Mouse (Mus musculus) T-cell, adult 2 months (primary cell): ENCODE measurements around the gene Dda1.

ENCODE experiments used
- DNase-seq: peaks from one replicate; pipeline ENCODE4 v3.0.0; 2022; ENCODE audit warnings: low spot score

The Dda1 gene

GRCm38 (mm10) chr8:71468001-71468400 lies 998 bp upstream of the Dda1 start:
- no peak for DNase-seq

DNA sequence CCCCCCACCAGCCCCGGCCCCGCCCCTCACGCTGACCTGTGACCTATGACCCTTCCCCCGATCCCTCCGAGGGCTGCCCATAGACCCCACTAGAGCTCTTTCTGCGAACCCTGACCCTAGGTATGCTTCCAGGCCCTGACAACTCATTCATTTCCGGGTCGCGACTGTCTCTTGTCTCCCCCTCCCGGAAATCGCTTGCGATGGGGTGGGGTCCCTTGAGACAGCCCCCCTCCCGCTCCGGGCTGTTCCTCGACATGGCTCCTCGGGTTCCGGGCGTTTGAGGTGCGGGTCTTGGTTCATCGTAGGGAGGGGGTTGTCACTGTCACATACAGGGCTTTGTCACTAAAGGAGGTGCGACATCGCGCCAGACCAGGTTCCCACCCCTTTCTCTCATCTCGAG lies 412 bp downstream of the Dda1 start:
- peak; percentile 48 for DNase-seq

GRCm38 (mm10) chr8:71470146-71470912 lies 1.3 kb downstream of the Dda1 start:
- DNase-seq: no peak

- no peak for DNase-seq
These were observed 1.9 kb downstream of the Dda1 start for GRCm38 (mm10) chr8:71470913-71471255.

DNA sequence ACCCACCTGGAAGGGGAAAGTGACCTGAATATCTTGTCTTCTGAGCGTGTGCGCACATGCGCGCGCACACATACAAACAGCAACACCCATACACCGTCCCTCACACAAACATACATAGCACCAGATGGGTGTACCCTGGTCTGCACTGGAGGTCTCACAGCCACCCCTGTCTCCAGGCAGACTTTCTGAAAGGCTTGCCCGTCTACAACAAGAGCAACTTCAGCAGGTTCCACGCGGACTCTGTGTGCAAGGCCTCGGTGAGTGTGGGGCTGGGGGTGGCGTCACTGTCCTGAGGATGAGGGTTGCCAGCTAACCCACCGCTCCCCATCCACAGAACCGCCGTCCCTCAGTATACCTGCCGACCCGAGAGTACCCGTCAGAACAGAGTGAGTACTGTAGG lies 2.9 kb downstream of the Dda1 start:
- no peak for DNase-seq

DNA sequence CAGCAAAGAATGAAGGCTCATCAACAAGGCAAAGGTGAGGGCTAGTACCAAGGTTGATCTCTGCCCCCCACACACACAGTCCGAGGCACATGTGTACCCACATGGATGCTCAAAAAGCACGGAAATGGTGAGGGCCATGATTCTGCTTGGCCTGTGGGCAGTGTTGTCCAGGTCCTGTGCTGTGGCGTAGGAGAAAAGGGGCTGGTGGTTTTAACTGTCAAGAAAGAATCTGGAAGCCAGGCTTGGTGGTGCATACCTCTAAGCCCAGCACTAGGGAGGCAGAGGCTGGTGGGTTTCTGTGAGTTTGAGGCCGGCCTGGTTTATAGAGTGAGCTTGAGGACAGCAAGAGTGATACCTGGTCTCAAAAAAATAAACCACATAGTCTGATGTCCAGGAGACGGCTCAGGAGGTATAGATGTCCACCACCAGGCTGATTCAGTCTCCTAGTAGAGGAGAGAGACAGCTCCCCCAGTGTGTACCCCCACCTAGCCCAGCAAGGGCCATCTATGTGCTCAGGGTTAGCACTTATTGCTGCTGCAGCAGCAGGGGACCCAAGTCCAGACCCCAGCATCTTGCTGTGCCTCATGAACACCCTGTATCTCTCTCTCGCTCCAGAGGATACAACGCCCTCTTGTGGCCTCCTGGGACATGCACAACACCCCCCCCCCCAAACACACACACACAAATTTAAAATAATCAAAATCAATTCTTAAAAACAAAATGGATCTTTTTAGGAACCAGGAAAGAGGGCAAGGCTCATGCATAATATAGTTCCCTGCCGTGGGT lies 3.8 kb downstream of the Dda1 start:
- no peak for DNase-seq

- no peak for DNase-seq
These were observed 5.3 kb downstream of the Dda1 start for GRCm38 (mm10) chr8:71474344-71474743.

DNA sequence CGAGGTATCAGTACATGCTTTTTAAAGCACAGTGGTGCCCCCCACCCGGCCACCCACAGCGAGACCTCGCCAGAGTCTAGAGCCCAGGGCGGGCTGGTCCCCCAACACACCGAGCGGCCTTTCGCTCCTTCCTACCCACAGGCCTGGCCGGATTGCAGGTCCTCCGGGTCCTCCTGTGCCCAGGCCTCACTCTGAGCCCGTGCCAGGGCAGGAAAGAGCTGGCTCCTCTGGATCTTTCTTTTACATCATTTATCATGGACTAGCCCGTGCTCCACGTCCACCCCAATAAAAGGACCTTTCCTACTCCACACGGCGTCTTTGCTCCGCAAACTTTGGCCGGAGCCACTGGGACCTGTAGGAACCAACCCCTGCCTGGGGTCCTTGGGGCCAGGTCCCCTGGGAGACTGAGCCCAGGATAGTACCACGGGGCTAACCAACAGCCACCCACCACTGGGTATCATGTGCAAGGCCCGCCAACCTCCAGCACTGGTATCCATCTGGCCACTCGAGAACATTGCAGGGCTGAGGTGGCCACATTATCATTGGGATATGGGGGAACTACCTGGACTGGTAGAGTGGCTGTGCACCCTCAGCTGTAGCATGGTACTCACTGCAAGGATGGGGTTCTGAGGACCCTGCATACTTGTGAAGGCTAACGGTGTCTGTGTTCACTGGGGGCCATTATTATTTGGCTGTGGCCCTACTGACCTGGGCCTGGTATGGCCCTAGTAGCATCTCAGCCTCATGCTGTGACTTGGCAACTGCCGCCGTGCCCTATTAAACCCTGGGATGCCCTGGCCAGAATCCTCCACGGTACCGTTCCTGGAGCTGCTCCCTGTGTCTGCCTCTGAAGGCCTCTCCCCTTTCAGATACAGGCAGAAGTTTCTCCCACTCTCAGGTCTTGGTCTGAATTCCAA lies 6.0 kb downstream of the Dda1 start:
- DNase-seq: no peak

GRCm38 (mm10) chr8:71475702-71476075 lies 6.7 kb downstream of the Dda1 start:
- DNase-seq: no peak

GRCm38 (mm10) chr8:71476099-71476940 lies 7.3 kb downstream of the Dda1 start:
- DNase-seq: peak; percentile 69

DNA sequence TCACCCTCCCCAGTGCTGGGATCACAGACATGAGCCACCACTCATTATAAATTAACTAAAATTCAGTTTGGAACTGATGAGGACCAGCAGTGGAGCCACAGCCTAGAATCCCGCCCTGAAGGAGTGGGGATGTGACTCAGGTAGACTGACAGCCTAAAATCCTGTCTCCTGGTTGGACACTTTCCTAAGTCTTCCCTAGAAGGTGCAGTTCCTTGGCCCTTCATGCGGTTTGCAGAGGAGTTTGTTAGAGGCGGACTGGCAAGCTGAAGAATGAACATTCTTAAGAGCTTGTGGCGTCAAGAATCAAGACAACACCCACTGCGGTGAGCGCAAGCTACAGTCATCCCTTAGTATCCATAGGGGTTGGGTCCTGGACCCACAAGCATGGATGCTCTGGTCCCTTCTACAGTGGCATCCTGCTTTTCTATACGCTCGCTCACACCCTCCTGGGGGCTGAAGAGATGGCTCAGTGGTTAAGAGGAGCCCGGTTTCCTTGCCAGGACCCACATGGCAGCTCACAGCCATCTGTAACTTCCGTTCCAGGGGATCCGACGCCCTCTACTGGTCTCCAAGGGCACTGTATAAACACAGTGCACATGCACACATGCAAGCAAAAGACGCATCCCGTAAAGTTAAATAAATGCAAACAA lies 8.3 kb downstream of the Dda1 start:
- DNase-seq: peak; percentile 48

GRCm38 (mm10) chr8:71478943-71479342 lies 9.9 kb downstream of the Dda1 start:
- no peak for DNase-seq

- no peak for DNase-seq
These were observed 14.9 kb downstream of the Dda1 start for GRCm38 (mm10) chr8:71483932-71484331.

DNA sequence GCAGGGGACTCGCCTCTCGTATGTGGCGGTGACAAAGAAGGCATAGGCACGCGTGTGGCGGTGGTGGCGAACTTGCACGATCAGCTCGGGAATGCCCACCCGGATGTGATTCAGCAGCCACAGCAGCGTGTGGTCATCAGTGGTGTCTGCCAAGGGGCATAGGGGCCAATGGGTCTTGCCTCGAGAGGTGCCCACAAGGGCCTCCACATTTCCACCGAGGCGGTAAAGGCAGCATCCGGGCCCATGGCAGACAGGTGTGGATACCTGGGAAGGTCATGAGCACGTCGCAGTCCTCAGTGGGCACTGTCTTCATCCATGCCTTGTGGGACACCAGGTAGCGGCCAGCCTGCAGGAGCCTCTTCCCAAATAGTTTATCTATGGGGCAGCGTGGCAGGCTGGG lies 15.7 kb downstream of the Dda1 start:
- no peak for DNase-seq

- DNase-seq: peak; percentile 89
These were observed 16.4 kb downstream of the Dda1 start, which contains the start of gene Ano8 for GRCm38 (mm10) chr8:71485142-71486135. Ano8 (minus strand) TSS chr8:71485963.

DNA sequence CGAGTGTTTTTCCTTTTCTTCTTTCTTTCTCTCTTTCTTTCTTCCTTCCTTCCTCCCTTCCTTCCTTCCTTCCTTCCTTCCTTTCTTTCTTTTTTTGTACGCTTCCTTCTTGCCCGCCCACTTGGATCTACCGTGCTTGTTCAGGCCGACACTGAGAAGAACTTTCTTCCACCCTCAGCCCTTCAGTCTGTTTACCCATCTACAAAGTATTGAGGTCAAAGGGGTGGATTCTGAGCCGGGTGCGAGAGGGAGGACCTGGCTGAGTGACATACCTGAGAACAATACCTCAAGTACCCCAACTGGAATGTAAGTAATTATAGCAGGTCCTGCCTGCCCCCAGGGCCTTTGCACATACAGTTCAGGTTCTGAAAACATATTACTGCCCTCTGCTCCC lies 17.1 kb downstream of the Dda1 start:
- no peak for DNase-seq

DNA sequence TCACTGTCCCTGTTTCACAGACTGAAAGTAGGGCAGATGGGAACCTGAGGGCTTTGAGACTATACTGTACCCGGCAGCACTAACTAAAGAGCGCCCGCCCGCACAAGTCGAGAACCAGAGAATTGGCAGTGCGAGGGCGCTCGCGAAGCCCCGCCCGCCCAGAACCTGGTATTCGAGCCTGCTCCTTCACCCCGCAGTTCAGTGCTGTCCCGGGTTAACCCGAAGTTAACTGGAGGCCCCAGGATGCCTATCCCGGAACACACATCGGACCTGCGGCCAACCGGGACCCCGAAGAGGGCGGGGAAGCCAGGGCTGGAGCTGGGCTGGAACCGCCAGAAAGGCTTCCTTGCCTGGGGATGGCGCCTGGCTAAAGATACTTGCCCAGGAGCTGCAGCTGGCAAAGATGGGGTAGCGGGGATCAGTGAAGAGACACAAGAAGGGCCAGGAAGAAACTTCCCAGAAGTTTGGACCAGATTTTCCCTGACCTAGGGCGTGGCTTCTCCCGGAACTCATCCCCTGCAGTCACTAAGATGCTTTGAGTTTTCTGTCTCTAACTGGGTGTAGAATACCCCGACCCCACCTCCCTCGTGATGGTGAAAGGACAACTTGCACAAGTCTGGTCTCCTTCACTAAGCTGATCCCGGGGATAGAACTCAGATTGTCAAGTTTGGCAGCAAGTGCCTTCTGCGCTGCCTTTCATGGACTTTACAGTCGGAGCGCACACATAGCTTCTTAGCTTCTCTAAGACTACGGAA lies 18.9 kb downstream of the Dda1 start, which contains the start of gene Gtpbp3:
Gtpbp3 (plus strand) TSS at position 413 of the 755 bp plus-strand sequence.
- DNase-seq: peak; percentile 76

DNA sequence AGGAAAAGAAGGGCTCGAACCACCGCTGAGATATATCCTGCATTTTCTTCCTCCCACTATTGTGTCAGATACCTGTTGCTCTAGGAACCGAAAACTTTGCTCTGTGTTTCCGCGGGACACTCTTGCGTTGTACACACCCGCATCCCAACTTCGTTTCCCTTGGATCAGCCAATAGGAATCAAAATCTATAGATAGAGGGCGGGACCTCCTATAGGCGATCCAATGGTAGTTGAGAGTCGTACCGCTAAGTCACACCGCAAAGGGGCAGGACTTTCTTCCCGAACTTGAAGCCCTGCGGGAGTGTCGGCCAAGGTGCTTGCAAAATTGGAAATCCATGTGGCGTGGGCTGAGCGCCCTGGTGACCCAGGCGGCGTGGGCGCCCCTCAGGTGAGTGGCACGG lies 19.5 kb downstream of the Dda1 start:
- peak; percentile 89 for DNase-seq

DNA sequence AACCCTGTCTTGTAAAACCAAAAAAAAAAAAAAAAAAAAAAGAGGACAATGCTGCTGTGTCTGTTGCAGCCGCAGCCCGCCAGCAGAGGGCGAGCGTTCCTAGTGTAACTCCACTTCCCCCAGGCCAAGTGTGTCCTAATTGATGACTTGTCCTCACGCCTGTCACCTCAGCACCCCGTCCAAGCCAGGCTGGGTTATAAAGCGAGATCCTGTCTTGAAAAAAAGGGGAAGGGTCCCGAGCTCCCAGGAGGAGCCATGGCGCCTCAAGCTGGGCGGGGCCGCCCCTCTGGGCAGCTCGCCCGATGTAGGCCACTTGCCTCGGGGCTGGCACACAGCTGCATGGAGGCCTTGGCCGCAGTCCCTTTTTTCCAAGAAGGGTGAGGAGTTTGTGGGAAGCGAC lies 26.0 kb downstream of the Dda1 start:
- DNase-seq: peak; percentile 70
